Mouse (Mus musculus) spleen, adult 18-20 months (tissue): ENCODE results near the gene Cacna1d.

Experiments used
- DNase-seq, 2 experiments: peaks; one replicate each; pipeline ENCODE4 v3.0.0; 2022; ENCODE audit warnings: mixed read lengths in 2 of 2

Cacna1d gene

GRCm38 (mm10) chr14:30014487-30014886 is 476.8 kb downstream of the Cacna1d start:
- DNase-seq, result no peak

GRCm38 (mm10) chr14:30011886-30012560 is 479.2 kb downstream of the Cacna1d start:
- DNase-seq, result no peak

GRCm38 (mm10) chr14:30009864-30010560 is 481.2 kb downstream of the Cacna1d start:
- no peak for DNase-seq

- DNase-seq, result no peak
Observed at GRCm38 (mm10) chr14:30008733-30009575, 482.3 kb downstream of the Cacna1d start, which contains the start of the genes Il17rb and Chdh. Gene Il17rb, minus strand, starts transcription at chr14:30008896. Gene Chdh, plus strand, starts transcription at chr14:30009023.

GRCm38 (mm10) chr14:29999475-29999811 is 491.8 kb downstream of the Cacna1d start:
- DNase-seq, result no peak

GRCm38 (mm10) chr14:29998747-29999474 is 492.3 kb downstream of the Cacna1d start:
- DNase-seq, result no peak

- DNase-seq, result no peak
Observed at GRCm38 (mm10) chr14:29997345-29997744, 493.9 kb downstream of the Cacna1d start.

GRCm38 (mm10) chr14:29996000-29996751 is 495.1 kb downstream of the Cacna1d start:
- no peak for DNase-seq

GRCm38 (mm10) chr14:29994976-29995375 is 496.3 kb downstream of the Cacna1d start:
- DNase-seq, result no peak
